Mouse (Mus musculus): ENCODE data around the gene Slc22a23. TPM values are rescaled to one million over a fixed set of nuclear protein-coding genes. Genes with fewer than 3 reads are reported as not detected.

Slc22a23 gene
- polyA plus RNA-seq, 1 experiment from 2014 or later: 7.3 TPM

DNA sequence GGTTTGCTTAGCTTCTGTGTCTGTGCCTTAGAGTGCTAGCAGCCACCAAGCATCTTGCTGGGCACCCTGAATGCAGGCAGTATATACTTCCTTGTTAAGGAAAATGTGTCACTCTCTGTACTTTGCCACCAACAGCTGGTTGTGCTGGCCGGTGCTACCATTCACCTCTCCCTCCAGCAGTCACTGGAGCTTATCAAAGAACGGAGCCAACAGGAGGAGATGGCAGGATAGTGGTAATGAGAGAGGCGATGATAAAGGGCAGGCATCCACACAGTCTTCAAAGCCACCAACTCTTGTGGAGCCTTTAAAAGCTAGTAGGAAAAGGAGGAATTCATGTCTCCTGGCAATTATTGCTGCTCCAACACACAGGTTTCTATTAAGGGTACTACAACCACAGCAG lies 125.3 kb downstream of the Slc22a23 start:
- H3K36me3 ChIP-seq (ENCODE audit: control insufficient read depth, insufficient read depth, low read length): no peaks in the 10 kb centered on the region; the same call in 1 of the 2 replicates
- H3K4me1 ChIP-seq (ENCODE audit: control insufficient read depth, insufficient read depth, low read length): peaks cover 7% of the 10 kb centered on the region; the same call in 1 of the 2 replicates
- no peak overlapping the region for H3K27ac ChIP-seq (ENCODE audit: low read depth, low read length)
- H3K4me2 ChIP-seq: no peak overlapping the region
- H3K4me3 ChIP-seq (ENCODE audit: low read depth, low read length): no peak overlapping the region
- 34% methylated on average over 3 of the region's 3 CpGs for WGBS (ENCODE audit: insufficient replicate concordance)
- ATAC-seq (replicated peaks; ENCODE audit: insufficient number of reproducible peaks, low FRiP score, low TSS enrichment): no peak
- H3K27me3 ChIP-seq (ENCODE audit: control insufficient read depth, insufficient read depth, low read length): no peaks in the 10 kb centered on the region
- H3K9ac ChIP-seq (ENCODE audit: low read depth, low read length): no peak overlapping the region
- H3K9me3 ChIP-seq (replicated peaks; ENCODE audit: control insufficient read depth, low read length): no peaks in the 10 kb centered on the region

DNA sequence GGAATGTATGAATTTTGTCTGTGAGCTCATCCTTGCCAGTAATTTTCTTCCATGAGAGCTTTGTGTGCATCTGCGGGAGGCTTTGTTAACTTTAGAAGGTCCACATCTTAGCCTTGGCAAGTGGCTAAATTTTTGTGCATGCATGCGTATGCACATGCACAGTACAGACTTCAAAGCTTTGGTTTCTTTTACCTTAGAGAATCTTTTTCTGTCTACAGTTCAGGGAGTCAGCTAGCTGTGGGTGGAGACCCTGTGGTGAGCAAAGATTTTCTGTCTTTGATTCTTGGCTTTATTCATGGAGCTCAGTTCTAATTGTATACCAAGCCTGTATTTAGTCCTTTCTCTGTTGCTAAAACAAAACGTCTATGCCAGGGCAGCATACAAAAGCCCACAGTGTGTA lies 126.2 kb downstream of the Slc22a23 start:
- no peak for ATAC-seq (replicated peaks; ENCODE audit: insufficient number of reproducible peaks, low FRiP score, low TSS enrichment)
- WGBS (ENCODE audit: insufficient replicate concordance): 88% methylated on average over 3 of the region's 3 CpGs

DNA sequence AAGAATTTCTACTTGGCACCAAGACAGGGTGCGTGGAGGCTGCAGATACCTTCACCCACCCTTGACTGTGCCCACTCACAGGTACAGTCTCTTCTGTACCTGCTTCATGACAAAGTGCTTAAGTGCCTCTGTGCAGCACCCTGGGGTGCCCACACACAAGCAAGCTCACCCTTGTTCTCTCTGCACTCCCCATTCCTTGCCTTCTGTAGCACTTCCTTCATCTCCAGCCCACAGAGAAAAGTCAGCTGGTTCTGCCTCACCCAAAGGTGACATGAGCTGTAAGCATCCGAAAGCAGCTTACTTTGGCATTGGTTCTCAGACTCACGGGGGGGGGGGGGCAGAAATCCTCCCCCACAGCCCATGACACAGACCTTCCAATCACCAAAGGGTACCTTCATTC lies 130.1 kb downstream of the Slc22a23 start:
- no peak for ATAC-seq (replicated peaks; ENCODE audit: insufficient number of reproducible peaks, low FRiP score, low TSS enrichment)
- H3K9me3 ChIP-seq (replicated peaks; ENCODE audit: control insufficient read depth, low read length): no peaks in the 10 kb centered on the region
- no peaks in the 10 kb centered on the region for H3K4me1 ChIP-seq (ENCODE audit: control insufficient read depth, insufficient read depth, low read length)
- no peak overlapping the region for H3K4me2 ChIP-seq
- H3K9ac ChIP-seq (ENCODE audit: low read depth, low read length): no peak overlapping the region
- no peak overlapping the region for H3K4me3 ChIP-seq (ENCODE audit: low read depth, low read length)
- no peaks in the 10 kb centered on the region for H3K36me3 ChIP-seq (ENCODE audit: control insufficient read depth, insufficient read depth, low read length)
- no peak overlapping the region for H3K27ac ChIP-seq (ENCODE audit: low read depth, low read length)
- 83% methylated on average over 3 of the region's 3 CpGs for WGBS (ENCODE audit: insufficient replicate concordance)
- H3K27me3 ChIP-seq (ENCODE audit: control insufficient read depth, insufficient read depth, low read length): no peaks in the 10 kb centered on the region

More for the DNA sequence above, 126.2 kb downstream of the Slc22a23 start:
- Histone ChIP-seq H3K27ac (ENCODE audit: low read depth, low read length) (no peak overlapping the region), H3K36me3 (ENCODE audit: control insufficient read depth, insufficient read depth, low read length) (no peaks in the 10 kb centered on the region; the same call in 1 of the 2 replicates), H3K4me3 (ENCODE audit: low read depth, low read length) (no peak overlapping the region), H3K9me3 (replicated peaks; ENCODE audit: control insufficient read depth, low read length) (no peaks in the 10 kb centered on the region), H3K27me3 (ENCODE audit: control insufficient read depth, insufficient read depth, low read length) (no peaks in the 10 kb centered on the region), H3K9ac (ENCODE audit: low read depth, low read length) (no peak overlapping the region), H3K4me1 (ENCODE audit: control insufficient read depth, insufficient read depth, low read length) (peaks cover 7% of the 10 kb centered on the region; the same call in 1 of the 2 replicates), H3K4me2 (no peak overlapping the region)

DNA sequence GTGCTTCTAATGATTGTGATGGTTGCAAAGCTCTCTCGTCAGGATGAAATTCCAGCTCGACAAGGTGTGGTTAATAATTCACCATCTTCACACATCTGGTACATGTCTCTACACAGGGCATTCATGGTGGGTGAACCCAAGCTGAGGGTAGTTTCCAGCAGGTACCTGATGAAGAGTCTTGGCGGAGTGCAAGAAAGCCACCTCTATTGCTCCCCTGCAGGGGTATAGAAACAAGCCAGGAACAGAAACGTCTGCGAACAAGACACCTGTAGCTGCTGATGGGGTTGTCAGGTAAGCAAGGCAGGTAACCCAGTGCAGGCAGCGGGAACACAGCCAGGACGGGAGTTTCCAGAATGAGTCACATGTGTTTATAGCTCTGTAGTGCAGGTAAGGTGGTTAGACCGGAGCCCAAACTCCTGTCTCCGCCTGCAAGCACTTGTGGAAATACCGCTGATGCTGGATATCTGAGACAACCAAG lies 132.2 kb downstream of the Slc22a23 start:
- no peak for ATAC-seq (replicated peaks; ENCODE audit: insufficient number of reproducible peaks, low FRiP score, low TSS enrichment)
- no peak overlapping the region for H3K4me2 ChIP-seq
- 68% methylated on average over 10 of the region's 10 CpGs for WGBS (ENCODE audit: insufficient replicate concordance)
- H3K9me3 ChIP-seq (replicated peaks; ENCODE audit: control insufficient read depth, low read length): no peaks in the 10 kb centered on the region
- no peak overlapping the region for H3K27ac ChIP-seq (ENCODE audit: low read depth, low read length)
- no peaks in the 10 kb centered on the region for H3K4me1 ChIP-seq (ENCODE audit: control insufficient read depth, insufficient read depth, low read length)
- H3K36me3 ChIP-seq (ENCODE audit: control insufficient read depth, insufficient read depth, low read length): no peaks in the 10 kb centered on the region
- no peak overlapping the region for H3K9ac ChIP-seq (ENCODE audit: low read depth, low read length)
- H3K4me3 ChIP-seq (ENCODE audit: low read depth, low read length): no peak overlapping the region
- H3K27me3 ChIP-seq (ENCODE audit: control insufficient read depth, insufficient read depth, low read length): no peaks in the 10 kb centered on the region

DNA sequence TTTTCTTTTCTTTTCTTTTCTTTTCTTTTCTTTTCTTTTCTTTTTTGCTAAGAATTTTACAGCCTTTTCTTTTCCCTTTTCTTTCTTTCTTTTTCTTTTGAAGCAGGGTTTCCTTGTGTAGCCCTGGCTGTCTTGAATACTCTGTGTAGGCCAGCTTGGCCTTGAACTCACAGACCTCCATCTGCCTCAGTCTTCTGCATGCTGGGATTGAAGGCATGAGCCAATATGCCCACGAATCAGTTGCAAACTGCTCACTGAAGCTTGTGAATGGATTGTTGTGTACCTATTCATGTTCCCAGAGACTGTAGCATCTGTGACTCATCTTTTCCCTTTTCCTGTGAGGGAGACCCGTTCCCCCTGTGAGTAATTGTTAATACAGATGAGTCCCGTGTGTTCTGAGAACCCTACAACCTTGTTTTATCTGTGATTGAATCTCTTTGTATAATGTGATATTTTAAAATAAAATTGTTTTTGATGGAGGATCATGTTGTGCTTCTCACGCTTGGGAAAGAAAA lies 133.7 kb downstream of the Slc22a23 start:
- 66% methylated on average over 4 of the region's 4 CpGs for WGBS (ENCODE audit: insufficient replicate concordance)
- no peaks in the 10 kb centered on the region for H3K4me1 ChIP-seq (ENCODE audit: control insufficient read depth, insufficient read depth, low read length)
- no peak for ATAC-seq (replicated peaks; ENCODE audit: insufficient number of reproducible peaks, low FRiP score, low TSS enrichment)
- no peak overlapping the region for H3K4me2 ChIP-seq
- H3K27me3 ChIP-seq (ENCODE audit: control insufficient read depth, insufficient read depth, low read length): no peaks in the 10 kb centered on the region
- no peak overlapping the region for H3K27ac ChIP-seq (ENCODE audit: low read depth, low read length)
- H3K36me3 ChIP-seq (ENCODE audit: control insufficient read depth, insufficient read depth, low read length): no peaks in the 10 kb centered on the region
- no peaks in the 10 kb centered on the region for H3K9me3 ChIP-seq (replicated peaks; ENCODE audit: control insufficient read depth, low read length)
- H3K9ac ChIP-seq (ENCODE audit: low read depth, low read length): no peak overlapping the region
- no peak overlapping the region for H3K4me3 ChIP-seq (ENCODE audit: low read depth, low read length)

DNA sequence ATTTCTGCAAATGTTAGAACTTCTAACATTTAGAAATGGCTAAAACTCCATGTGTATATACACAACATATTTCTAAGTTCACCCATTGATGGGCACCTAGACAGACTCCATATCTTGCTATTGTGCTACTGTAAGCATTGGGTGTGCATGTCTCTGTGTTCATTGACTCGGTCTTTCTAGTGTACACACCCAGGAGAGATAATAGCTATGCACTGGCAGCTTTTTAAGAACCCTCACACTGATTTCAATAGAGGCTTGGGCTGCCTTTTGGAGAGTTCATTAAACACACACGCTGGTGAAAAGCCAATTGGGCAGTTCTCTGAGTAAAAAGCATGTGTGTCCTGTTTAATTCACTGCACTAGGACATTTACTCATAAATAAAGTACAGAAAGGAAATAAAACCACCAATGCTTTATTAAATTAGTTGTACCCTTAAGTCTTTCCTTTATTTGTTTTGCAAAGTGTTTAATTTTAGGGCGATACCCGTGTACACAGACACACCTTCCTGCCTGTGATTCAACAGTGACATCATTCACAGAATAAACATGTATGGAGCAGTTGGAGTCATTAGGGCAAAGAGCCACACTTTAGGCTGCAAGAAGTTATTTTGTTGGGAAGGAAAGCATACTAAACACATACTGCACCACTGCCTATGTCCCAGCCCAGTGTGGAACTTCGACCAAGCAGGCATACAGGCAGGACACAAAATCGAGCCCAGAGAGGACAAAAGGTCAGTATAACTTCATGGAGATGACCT lies 137.1 kb downstream of the Slc22a23 start:
- no peaks in the 10 kb centered on the region for H3K4me1 ChIP-seq (ENCODE audit: control insufficient read depth, insufficient read depth, low read length)
- H3K36me3 ChIP-seq (ENCODE audit: control insufficient read depth, insufficient read depth, low read length): no peaks in the 10 kb centered on the region
- no peak overlapping the region for H3K27ac ChIP-seq (ENCODE audit: low read depth, low read length)
- no peak overlapping the region for H3K4me2 ChIP-seq
- no peaks in the 10 kb centered on the region for H3K27me3 ChIP-seq (ENCODE audit: control insufficient read depth, insufficient read depth, low read length)
- no peaks in the 10 kb centered on the region for H3K9me3 ChIP-seq (replicated peaks; ENCODE audit: control insufficient read depth, low read length)
- H3K4me3 ChIP-seq (ENCODE audit: low read depth, low read length): no peak overlapping the region
- no peak for ATAC-seq (replicated peaks; ENCODE audit: insufficient number of reproducible peaks, low FRiP score, low TSS enrichment)
- 82% methylated on average over 6 of the region's 6 CpGs for WGBS (ENCODE audit: insufficient replicate concordance)
- no peak overlapping the region for H3K9ac ChIP-seq (ENCODE audit: low read depth, low read length)

DNA sequence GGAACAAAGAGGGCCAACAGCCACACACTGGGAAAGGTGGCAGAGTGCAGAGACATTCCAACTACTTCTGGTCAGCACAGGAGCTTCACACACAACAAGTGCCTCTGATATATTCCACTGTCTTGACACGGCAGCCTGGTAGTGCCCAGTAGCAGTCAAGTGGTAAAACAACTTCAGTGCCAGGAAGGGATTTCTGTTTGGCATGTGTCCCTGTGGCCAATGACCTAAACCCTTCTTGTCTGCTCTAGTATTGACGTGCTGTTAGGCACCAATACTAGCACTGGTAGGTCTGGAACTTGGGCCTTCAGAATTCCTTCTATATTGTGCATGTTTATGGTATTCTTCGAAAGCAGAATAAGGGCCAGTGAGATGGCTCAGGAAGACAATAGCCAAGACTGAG lies 139.8 kb downstream of the Slc22a23 start:
- Histone ChIP-seq H3K4me1 (ENCODE audit: control insufficient read depth, insufficient read depth, low read length) (no peaks in the 10 kb centered on the region), H3K4me3 (ENCODE audit: low read depth, low read length) (no peak overlapping the region), H3K9me3 (replicated peaks; ENCODE audit: control insufficient read depth, low read length) (no peaks in the 10 kb centered on the region), H3K27ac (ENCODE audit: low read depth, low read length) (no peak overlapping the region), H3K36me3 (ENCODE audit: control insufficient read depth, insufficient read depth, low read length) (peaks cover 3% of the 10 kb centered on the region; the same call in 1 of the 2 replicates), H3K4me2 (no peak overlapping the region), H3K9ac (ENCODE audit: low read depth, low read length) (no peak overlapping the region), H3K27me3 (ENCODE audit: control insufficient read depth, insufficient read depth, low read length) (no peaks in the 10 kb centered on the region)
- 85% methylated on average over 3 of the region's 3 CpGs for WGBS (ENCODE audit: insufficient replicate concordance)
- ATAC-seq (replicated peaks; ENCODE audit: insufficient number of reproducible peaks, low FRiP score, low TSS enrichment): no peak

DNA sequence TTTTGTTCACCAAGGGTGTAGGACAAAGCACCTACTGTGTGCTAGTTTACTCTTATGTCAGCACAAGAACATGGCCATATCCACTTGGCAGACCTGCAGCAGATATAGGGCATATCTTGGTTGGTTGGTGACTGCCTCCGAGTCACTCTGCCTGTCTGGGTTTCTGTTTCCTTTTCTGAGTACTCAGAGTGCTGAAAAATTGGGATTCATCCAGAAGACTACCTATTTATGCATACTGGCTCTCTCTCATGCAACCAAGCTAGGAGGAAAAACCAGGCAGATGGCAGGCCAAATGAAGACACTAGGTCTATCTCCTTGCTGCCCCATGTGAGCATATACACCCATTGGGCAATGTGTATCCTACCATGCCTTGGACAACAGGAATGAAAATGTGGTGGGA lies 149.3 kb downstream of the Slc22a23 start:
- Histone ChIP-seq H3K27me3 (ENCODE audit: control insufficient read depth, insufficient read depth, low read length) (no peaks in the 10 kb centered on the region), H3K4me3 (ENCODE audit: low read depth, low read length) (no peak overlapping the region), H3K9me3 (replicated peaks; ENCODE audit: control insufficient read depth, low read length) (no peaks in the 10 kb centered on the region), H3K9ac (ENCODE audit: low read depth, low read length) (no peak overlapping the region), H3K4me2 (no peak overlapping the region), H3K4me1 (ENCODE audit: control insufficient read depth, insufficient read depth, low read length) (peaks cover 9% of the 10 kb centered on the region), H3K27ac (ENCODE audit: low read depth, low read length) (no peak overlapping the region), H3K36me3 (ENCODE audit: control insufficient read depth, insufficient read depth, low read length) (no peaks in the 10 kb centered on the region; the same call in 1 of the 2 replicates)
- no peak for ATAC-seq (replicated peaks; ENCODE audit: insufficient number of reproducible peaks, low FRiP score, low TSS enrichment)
- 83% methylated on average over 1 of the region's 1 CpGs for WGBS (ENCODE audit: insufficient replicate concordance)

DNA sequence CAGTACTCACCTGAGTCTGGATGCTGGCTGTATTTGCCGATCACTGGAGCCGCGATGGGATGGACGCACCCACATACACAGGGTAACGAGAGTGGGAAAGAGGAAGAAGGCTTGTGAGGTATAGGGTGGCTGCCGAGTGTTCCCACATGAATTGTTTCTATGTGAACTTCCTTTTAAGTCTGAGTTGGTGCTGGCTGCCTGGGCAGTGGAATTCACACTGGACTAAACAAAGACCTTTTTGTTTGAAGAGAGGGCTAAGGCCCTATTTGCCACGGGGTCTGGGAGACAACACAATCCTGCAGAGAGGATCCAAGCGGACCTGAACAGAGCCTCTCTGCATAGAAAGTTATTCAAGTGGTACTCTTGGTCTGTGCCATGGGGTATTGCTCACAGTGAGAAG lies 151.6 kb downstream of the Slc22a23 start:
- ATAC-seq (replicated peaks; ENCODE audit: insufficient number of reproducible peaks, low FRiP score, low TSS enrichment): no peak
- H3K36me3 ChIP-seq (ENCODE audit: control insufficient read depth, insufficient read depth, low read length): no peaks in the 10 kb centered on the region; the same call in 1 of the 2 replicates
- H3K9ac ChIP-seq (ENCODE audit: low read depth, low read length): no peak overlapping the region
- H3K9me3 ChIP-seq (replicated peaks; ENCODE audit: control insufficient read depth, low read length): no peaks in the 10 kb centered on the region
- WGBS (ENCODE audit: insufficient replicate concordance): 64% methylated on average over 8 of the region's 8 CpGs
- H3K4me1 ChIP-seq (ENCODE audit: control insufficient read depth, insufficient read depth, low read length): peaks cover 9% of the 10 kb centered on the region
- H3K4me2 ChIP-seq: no peak overlapping the region
- no peak overlapping the region for H3K27ac ChIP-seq (ENCODE audit: low read depth, low read length)
- no peaks in the 10 kb centered on the region for H3K27me3 ChIP-seq (ENCODE audit: control insufficient read depth, insufficient read depth, low read length)
- no peak overlapping the region for H3K4me3 ChIP-seq (ENCODE audit: low read depth, low read length)
